Mouse (Mus musculus): ENCODE data around the gene Yod1.

The Yod1 gene

DNA sequence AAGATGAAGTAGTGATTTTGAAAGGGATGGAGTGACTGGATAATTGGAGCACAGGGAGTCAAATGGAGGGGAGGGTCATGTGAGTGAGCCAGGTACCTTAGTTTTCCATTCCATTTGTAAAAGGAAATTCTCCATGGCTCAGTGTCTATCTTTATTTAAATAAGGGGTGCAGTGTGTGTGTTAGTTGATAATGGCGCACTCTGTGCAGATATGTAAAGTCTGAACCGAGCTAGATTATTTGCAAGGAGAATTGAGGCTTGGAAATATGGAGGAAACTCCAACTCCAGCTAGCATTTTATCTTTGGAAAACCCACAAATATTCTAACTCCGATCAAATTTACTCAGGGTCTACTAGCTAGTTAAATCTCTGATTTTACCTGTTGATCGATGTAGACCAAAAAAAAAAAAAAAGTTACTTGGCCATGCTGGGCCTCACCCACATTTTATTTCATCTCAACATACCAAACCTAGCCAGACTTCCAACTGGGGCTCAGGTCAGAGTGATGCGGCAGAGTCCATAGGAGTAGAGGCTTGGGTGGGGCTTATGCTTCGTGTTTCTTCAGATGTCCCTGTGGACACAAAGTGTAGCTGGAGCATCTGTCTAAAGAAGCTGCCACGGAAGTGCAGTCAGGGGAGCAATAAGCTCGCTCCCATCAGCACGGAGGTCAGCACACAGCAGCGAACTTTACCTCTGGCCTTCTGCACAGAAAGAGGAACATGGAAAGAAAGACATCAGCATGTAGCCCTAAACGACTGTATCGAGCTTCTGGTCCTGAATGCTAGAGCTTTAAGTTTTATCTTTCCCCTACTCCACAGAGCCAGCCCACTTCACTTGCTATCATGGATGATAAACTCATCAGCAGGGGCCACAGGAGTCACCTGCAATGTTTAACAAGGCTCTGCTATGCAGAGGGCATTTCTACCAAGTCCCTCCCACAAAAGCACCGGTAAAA is 15.9 kb downstream of the Yod1 start:
- DNase-seq (ENCODE audit: low spot score in 2 of 2) = no peak

DNA sequence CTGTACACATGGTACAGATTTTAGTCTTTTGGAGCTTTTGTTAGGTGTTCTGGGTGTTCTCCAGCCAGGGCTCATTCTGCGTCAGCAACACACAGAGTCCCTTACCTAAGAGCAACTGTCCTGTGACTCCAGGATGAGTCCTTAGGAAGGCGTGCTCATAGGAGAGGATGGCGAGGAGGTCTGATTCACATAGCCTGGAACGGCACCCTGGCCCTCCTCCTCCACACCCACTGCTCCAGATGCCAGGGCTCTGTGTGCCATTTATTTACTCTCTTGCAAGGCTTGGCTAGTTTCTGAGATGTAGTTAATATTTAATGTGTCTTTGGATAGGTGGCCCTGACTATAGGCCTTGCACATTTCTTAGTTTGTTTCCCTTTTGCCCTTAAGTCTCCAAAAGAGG is 16.5 kb downstream of the Yod1 start:
- no peak for DNase-seq (ENCODE audit: low spot score in 2 of 2)

DNA sequence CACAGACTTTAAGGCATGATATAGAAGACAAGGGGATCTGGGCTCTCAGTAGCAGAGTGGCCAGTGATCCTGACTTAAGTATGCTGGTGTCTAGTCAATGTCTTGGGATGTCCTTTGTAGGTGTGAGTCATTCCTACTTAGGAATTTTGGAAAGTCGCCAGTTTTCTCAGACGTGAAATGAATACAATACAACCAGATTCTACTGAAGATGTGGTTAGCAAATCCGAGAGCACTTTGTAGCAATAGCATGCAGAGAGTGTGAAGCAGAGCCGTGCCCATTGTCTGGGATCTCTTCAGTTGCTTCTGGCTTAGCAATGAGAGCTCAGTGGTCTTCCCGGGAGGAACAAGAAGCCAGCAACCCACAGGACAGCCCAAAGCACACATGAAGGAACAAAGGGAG is 17.3 kb downstream of the Yod1 start:
- no peak for DNase-seq (ENCODE audit: low spot score in 2 of 2)

- no peak for DNase-seq (ENCODE audit: low spot score in 2 of 2)
Measured at GRCm38 (mm10) chr1:130734852-130735251, 17.7 kb downstream of the Yod1 start.

- no peak for DNase-seq (ENCODE audit: low spot score in 2 of 2)
Measured at GRCm38 (mm10) chr1:130737411-130737881, 20.3 kb downstream of the Yod1 start.

- no peak for DNase-seq (ENCODE audit: low spot score in 2 of 2)
Measured at GRCm38 (mm10) chr1:130737916-130738315, 20.8 kb downstream of the Yod1 start.

DNA sequence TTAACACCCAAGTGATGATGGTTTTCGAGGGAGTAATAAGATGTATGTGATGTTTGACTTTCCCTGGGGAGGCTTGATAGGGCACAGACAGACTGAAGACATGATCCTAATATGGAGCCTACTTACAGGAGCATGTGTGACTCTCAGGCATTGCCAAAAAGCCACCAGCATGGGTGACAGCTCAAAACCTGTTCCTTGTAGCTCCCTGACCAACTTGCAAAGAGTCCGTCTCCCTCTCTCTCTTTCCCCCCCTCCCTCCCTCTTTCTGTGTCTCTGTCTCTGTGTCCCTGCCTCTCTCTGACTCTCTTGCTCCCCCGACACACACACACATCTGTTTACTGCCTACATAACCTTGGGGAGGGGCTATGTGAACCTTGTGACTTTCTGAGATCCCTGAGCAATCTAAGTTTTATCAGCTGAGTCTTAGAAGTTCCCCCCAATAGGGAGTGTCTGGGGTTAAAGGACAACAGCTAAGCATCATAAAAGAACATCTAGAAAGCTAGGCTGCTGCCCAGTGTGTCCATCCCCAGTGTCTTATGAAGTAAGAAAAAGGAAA is 21.5 kb downstream of the Yod1 start:
- no peak for DNase-seq (ENCODE audit: low spot score in 2 of 2)

GRCm38 (mm10) chr1:130739636-130740035 is 22.5 kb downstream of the Yod1 start:
- no peak for DNase-seq (ENCODE audit: low spot score in 2 of 2)

DNA sequence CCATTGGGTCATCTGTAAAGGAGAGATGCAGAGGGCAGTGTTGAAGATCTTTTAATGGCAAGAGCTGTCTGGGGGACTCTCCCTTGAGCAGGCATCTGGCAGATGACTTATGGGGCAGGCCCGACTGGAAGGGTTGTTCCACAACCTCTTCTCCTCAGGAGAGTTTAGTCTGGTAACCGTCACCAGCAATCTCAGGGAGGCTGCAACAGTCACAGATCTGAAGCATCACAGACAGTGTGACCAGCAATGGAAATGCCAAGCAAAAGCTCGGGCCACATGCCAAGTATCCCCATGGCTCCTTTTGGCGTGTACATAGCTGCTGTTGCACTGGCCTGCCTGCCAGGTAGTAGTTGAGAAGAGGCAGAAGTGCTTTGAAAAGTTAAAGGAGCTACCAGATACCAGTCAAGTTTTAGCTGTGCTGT is 23.1 kb downstream of the Yod1 start:
- no peak for DNase-seq (ENCODE audit: low spot score in 2 of 2)

DNA sequence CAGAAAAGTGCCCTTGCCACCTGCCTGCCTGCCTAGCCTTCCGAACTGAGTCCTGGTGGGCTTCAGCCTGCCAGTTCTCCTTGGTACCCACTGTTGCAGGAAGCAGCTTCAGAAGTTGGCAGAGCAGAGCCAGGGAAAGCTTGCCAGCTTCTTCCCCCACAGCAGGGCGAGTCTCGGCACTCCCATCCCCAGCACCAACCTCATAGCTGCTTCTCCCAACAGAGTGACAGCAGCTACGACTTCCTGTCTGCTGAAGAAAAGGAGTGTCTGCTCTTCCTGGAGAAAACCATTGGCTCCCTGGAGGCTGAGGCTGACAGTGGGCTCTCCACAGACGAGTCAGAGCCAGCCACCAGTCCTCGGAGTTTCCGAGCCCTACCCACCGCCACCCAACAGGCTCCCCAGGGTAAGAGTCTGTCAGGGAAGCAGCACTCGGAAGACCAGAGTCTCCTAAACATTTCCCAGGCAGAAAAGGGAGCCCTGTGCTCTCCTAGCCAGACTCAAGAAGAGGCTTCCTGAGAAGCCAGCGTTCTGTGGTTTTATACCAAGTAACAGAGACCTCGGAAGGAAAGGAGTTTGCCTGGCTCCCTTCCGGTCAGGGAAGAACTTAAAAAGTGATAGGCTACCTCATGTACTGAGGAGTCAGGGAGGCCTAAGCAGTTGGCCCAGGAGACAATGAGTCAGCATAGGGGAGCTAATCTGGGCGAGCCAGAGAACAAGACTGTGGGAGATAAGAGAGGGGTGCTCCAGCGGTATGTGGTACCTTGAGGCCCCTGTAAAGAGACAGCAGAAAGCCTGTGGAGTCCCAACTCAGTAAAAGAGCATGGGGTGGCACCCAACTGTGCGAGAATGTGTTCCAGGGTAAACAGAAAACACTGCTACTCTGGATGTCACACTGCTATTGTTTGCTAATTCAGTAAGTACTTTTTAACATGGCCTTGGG is 23.9 kb downstream of the Yod1 start:
- peak in 1 of 2 experiments; percentile 59 for DNase-seq (ENCODE audit: low spot score in 2 of 2)

- DNase-seq (ENCODE audit: low spot score in 2 of 2) = no peak
Measured at GRCm38 (mm10) chr1:130742201-130742600, 25.1 kb downstream of the Yod1 start.

DNA sequence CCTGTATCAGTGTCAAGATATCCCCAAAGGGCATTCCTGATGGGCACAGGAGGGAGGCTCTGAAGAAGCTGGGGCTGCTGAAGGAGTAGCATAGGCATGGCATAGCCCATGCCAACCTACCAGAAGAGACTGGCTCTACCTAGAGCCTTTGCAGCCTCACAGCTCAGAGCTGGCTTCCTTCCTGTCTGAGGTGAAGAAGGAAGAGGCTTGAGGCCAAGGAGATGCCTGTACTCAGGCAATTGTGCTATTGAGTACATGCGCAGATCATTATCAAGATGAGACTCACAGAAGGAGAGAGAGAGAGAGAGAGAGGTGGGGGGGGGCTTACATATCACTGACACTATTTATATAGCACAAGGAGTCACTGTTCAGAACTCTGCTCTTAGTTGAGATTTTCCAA is 26.6 kb downstream of the Yod1 start:
- DNase-seq (ENCODE audit: low spot score in 2 of 2) = no peak

DNA sequence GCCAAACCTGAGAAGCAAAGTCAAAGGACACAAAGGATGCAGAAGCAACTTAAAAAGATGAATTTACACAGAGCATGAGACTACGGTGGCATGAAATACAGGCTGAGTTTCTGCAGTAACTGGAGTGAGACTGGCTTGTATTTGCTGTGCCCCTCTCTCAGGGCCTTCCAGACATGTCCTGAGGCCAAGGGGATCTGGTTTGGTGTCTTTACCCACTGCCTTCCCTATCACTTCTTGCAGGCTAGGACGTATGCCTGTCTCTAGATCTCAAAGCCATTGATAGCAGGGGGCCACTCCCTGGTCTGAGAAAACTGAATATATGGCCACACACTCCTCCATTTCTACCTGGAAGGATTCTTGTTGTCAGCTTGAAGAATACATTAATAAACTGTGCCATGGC is 27.1 kb downstream of the Yod1 start:
- DNase-seq (ENCODE audit: low spot score in 2 of 2) = no peak

GRCm38 (mm10) chr1:130744961-130745360 is 27.8 kb downstream of the Yod1 start:
- no peak for DNase-seq (ENCODE audit: low spot score in 2 of 2)

- no peak for DNase-seq (ENCODE audit: low spot score in 2 of 2)
Measured at GRCm38 (mm10) chr1:130745591-130745990, 28.5 kb downstream of the Yod1 start.

DNA sequence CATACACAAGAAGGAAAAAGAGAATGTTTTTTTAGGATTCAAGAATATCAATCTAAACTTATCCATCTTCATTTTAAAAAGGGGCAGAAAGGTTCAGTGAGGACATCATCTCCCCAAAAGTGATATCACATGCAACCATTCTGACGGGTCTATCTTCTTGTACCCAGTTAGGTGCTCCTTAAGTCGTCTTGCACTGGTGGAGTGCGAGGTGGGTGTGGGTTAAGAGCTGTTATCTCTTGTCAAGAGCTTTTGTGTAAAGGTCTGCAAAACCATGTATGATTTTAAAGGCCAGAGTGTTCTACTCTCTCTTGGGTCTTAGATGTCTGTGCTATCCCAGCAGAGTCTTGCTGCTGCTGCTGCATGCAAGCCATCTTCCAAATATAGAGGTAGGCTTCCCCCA is 29.7 kb downstream of the Yod1 start:
- no peak for DNase-seq (ENCODE audit: low spot score in 2 of 2)

GRCm38 (mm10) chr1:130759689-130760088 is 42.6 kb downstream of the Yod1 start:
- DNase-seq (ENCODE audit: low spot score in 2 of 2) = no peak

DNA sequence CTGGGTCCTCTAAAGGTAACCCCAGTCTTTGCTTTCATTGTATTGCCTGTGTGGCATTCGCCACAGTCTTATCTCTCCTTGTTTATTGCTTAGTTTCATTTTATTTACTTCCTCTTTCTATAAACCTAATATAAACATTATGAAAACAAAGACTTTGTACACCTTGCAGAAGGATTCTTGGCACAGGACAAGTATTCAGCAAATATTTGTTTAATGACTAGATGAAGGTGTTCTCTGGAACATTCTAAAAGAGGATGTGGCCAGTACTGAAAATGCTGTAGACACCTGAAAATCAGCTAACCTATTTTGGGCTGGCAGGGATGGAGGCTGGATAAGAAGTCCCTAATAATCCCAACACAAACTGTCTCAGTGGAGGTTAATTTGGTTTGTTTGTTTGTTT is 44.5 kb downstream of the Yod1 start:
- no peak for DNase-seq (ENCODE audit: low spot score in 2 of 2)

- no peak for DNase-seq (ENCODE audit: low spot score in 2 of 2)
Measured at GRCm38 (mm10) chr1:130762045-130762760, 45.1 kb downstream of the Yod1 start.

DNA sequence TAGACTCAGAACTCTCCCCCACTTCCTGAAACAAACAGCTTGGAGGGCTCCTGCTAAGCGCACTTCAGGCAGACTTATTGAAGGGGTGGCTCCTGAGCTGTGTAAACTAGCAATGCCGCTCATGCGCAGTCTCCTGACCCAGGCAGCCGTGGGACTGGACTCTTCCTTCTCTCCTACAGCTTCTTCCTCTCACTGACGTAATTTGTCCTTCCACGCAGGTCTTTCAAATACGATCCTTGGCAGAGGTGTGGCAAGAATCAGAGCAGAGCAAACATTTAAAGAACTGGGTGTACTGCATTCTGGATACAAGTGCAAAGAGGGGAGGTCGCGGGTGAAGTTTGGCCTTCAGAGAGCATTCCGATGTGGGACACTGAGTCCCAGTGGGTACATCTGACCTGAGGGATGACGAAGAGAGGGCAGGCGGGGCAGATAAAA is 46.9 kb downstream of the Yod1 start:
- DNase-seq (ENCODE audit: low spot score in 2 of 2) = no peak

DNA sequence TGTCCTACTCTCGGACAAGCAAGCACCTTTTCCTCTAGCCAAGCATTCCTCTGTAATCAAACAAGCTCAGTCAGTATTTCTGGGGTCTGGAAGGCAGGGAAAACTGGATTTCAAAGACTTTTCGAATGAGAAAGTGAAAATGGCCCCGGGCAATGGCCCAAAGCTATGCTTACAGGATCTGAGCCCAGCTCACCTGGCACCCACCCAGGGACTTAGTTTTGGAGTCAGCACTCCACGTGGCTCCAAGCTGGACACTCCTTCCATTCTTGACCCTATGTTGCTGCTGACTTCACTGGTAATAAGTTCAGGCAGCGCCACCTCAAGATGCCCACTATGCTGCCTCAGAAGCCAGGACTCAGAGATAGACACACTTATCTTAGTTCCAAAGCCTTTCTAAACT is 49.9 kb downstream of the Yod1 start:
- DNase-seq (ENCODE audit: low spot score in 2 of 2) = no peak

All from left cerebral cortex, adult 9 months (tissue).